Mouse (Mus musculus): ENCODE data around the gene Tbc1d22a. TPM values are rescaled to one million over a fixed set of nuclear protein-coding genes. Genes with fewer than 3 reads are reported as not detected.

The Tbc1d22a gene
- polyA plus RNA-seq, 1 experiment from 2014 or later = 8.1 TPM

DNA sequence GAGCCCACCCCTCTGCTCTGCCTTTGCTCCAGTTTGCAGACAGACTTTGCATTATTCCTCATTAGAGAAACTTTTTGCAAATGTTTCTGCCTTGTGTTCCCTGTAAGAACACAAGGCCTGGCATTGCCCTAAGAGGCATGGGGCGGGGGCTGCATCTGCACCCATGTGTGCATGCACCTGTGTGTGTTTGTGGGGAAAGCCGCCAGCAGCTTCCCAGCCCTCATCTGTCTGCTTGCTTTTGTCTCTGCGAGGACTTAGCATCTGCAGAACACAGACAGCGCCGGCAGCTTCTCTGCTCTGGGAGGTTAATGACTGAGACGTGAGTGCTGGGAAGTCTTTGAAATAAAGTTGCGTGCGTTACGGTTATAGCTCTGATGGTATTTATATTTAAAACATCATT lies 120.5 kb downstream of the Tbc1d22a start:
- H3K36me3 ChIP-seq (ENCODE audit: control insufficient read depth, insufficient read depth, low read length) = no peaks in the 10 kb centered on the region
- H3K27me3 ChIP-seq (ENCODE audit: control insufficient read depth, insufficient read depth, low read length) = no peaks in the 10 kb centered on the region
- H3K4me2 ChIP-seq = no peak overlapping the region
- H3K4me3 ChIP-seq (ENCODE audit: low read depth, low read length) = no peak overlapping the region
- no peaks in the 10 kb centered on the region for H3K4me1 ChIP-seq (ENCODE audit: control insufficient read depth, insufficient read depth, low read length)
- 86% methylated on average over 9 of the region's 9 CpGs for WGBS
- no peak overlapping the region for H3K9ac ChIP-seq (ENCODE audit: low read length)
- H3K9me3 ChIP-seq (ENCODE audit: control insufficient read depth, low read length) = no peaks in the 10 kb centered on the region
- H3K27ac ChIP-seq (ENCODE audit: low read depth, low read length) = no peak overlapping the region
- no peak for ATAC-seq (ENCODE audit: low FRiP score)
- no peak for DNase-seq (ENCODE audit: low spot score, missing footprints)

GRCm38 (mm10) chr15:86335781-86336180 lies 121.5 kb downstream of the Tbc1d22a start:
- H3K27ac ChIP-seq (ENCODE audit: low read depth, low read length) = no peak overlapping the region
- no peak overlapping the region for H3K4me3 ChIP-seq (ENCODE audit: low read depth, low read length)

DNA sequence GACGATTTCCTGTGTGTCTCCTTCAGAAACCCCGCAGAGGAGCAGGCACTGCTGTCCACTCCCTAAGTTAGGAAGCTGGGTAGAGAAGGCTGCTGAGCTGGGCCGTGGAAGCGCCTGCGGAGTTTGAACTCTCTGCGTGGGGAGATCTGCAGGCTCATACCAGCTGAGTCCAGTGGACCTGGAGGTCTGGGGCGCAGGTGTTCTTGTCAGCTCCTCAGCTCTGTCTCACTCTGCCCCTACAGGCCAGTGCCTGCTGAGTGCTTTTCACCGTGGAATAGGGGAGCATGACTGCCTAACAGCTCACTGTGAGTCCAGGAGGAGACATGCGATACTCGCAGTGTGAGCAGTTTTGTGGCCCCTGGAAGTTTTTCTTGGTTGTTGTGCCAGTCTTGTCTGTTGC lies 123.5 kb downstream of the Tbc1d22a start:
- H3K9me3 ChIP-seq (ENCODE audit: control insufficient read depth, low read length) = no peaks in the 10 kb centered on the region
- 74% methylated on average over 10 of the region's 10 CpGs for WGBS
- H3K27ac ChIP-seq (ENCODE audit: low read depth, low read length) = no peak overlapping the region
- no peak overlapping the region for H3K4me2 ChIP-seq
- H3K9ac ChIP-seq (ENCODE audit: low read length) = no peak overlapping the region
- H3K36me3 ChIP-seq (ENCODE audit: control insufficient read depth, insufficient read depth, low read length) = no peaks in the 10 kb centered on the region
- H3K27me3 ChIP-seq (ENCODE audit: control insufficient read depth, insufficient read depth, low read length) = no peaks in the 10 kb centered on the region
- no peak for DNase-seq (ENCODE audit: low spot score, missing footprints)
- H3K4me3 ChIP-seq (ENCODE audit: low read depth, low read length) = no peak overlapping the region
- no peaks in the 10 kb centered on the region for H3K4me1 ChIP-seq (ENCODE audit: control insufficient read depth, insufficient read depth, low read length)
- ATAC-seq (ENCODE audit: low FRiP score) = no peak

More at GRCm38 (mm10) chr15:86335781-86336180, 121.5 kb downstream of the Tbc1d22a start:
- Histone ChIP-seq H3K4me1 (ENCODE audit: control insufficient read depth, insufficient read depth, low read length) (no peaks in the 10 kb centered on the region), H3K9me3 (ENCODE audit: control insufficient read depth, low read length) (no peaks in the 10 kb centered on the region), H3K36me3 (ENCODE audit: control insufficient read depth, insufficient read depth, low read length) (no peaks in the 10 kb centered on the region), H3K27me3 (ENCODE audit: control insufficient read depth, insufficient read depth, low read length) (no peaks in the 10 kb centered on the region), H3K4me2 (no peak overlapping the region), H3K9ac (ENCODE audit: low read length) (no peak overlapping the region)
- 94% methylated on average over 1 of the region's 1 CpGs for WGBS
- ATAC-seq (ENCODE audit: low FRiP score) = no peak
- no peak for DNase-seq (ENCODE audit: low spot score, missing footprints)

DNA sequence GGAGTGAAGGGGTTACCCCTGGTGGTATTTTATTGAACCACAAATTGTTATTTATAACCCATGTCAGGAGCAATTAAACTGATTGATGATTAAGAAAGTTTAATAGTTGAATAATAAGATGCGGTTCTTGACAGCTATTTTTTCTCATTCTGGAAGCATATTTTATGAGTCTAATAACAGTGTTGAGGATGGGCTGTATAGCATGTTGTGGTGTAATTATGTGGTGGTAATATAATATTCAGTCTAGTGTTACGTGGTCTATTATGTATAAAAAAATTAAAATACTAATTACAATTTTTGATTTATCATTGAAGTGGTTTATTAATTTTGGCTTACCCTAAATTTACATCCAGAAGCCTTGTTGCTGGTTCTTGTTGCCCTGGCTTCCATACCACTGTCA lies 125.5 kb downstream of the Tbc1d22a start:
- H3K4me1 ChIP-seq (ENCODE audit: control insufficient read depth, insufficient read depth, low read length) = peaks cover 2% of the 10 kb centered on the region; the same call in 1 of the 2 replicates
- no peak overlapping the region for H3K27ac ChIP-seq (ENCODE audit: low read depth, low read length)
- no peaks in the 10 kb centered on the region for H3K36me3 ChIP-seq (ENCODE audit: control insufficient read depth, insufficient read depth, low read length)
- WGBS = 93% methylated on average over 2 of the region's 2 CpGs
- H3K4me2 ChIP-seq = no peak overlapping the region
- H3K4me3 ChIP-seq (ENCODE audit: low read depth, low read length) = no peak overlapping the region
- H3K9me3 ChIP-seq (ENCODE audit: control insufficient read depth, low read length) = no peaks in the 10 kb centered on the region
- H3K9ac ChIP-seq (ENCODE audit: low read length) = no peak overlapping the region
- no peak for DNase-seq (ENCODE audit: low spot score, missing footprints)
- H3K27me3 ChIP-seq (ENCODE audit: control insufficient read depth, insufficient read depth, low read length) = no peaks in the 10 kb centered on the region
- no peak for ATAC-seq (ENCODE audit: low FRiP score)

DNA sequence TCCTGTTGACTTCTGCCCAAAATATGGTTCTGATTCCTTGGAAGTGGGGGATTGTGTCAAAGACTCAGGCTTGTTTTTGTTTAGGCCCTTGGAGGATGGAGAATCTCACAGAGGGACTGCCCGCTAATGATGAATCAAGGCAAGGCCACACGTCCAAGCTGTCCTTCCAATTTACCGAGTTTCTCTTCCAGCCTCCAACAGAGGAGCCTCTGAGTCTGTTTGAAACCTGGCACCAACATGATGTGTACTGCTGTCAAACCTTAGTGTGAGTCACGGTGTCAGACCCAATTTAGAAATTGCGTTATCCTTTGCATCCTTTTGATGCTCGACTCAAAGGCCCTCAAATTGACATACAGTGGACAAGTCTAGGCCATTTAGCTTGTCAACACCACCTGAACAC lies 126.5 kb downstream of the Tbc1d22a start:
- H3K4me3 ChIP-seq (ENCODE audit: low read depth, low read length) = no peak overlapping the region
- ATAC-seq (ENCODE audit: low FRiP score) (no peak), DNase-seq (ENCODE audit: low spot score, missing footprints) (no peak)
- peaks cover 5% of the 10 kb centered on the region; the same call in 1 of the 2 replicates for H3K4me1 ChIP-seq (ENCODE audit: control insufficient read depth, insufficient read depth, low read length)
- H3K27ac ChIP-seq (ENCODE audit: low read depth, low read length) = no peak overlapping the region
- no peaks in the 10 kb centered on the region for H3K9me3 ChIP-seq (ENCODE audit: control insufficient read depth, low read length)
- H3K4me2 ChIP-seq = no peak overlapping the region
- 87% methylated on average over 6 of the region's 6 CpGs for WGBS
- no peaks in the 10 kb centered on the region for H3K36me3 ChIP-seq (ENCODE audit: control insufficient read depth, insufficient read depth, low read length)
- H3K27me3 ChIP-seq (ENCODE audit: control insufficient read depth, insufficient read depth, low read length) = no peaks in the 10 kb centered on the region
- no peak overlapping the region for H3K9ac ChIP-seq (ENCODE audit: low read length)

GRCm38 (mm10) chr15:86342637-86343375 lies 128.5 kb downstream of the Tbc1d22a start:
- WGBS = 86% methylated on average over 8 of the region's 8 CpGs
- H3K27ac ChIP-seq (ENCODE audit: low read depth, low read length) = no peak overlapping the region
- H3K4me1 ChIP-seq (ENCODE audit: control insufficient read depth, insufficient read depth, low read length) = peaks cover 7% of the 10 kb centered on the region
- DNase-seq (ENCODE audit: low spot score, missing footprints) (no peak), ATAC-seq (ENCODE audit: low FRiP score) (no peak)
- no peak overlapping the region for H3K4me2 ChIP-seq
- no peak overlapping the region for H3K4me3 ChIP-seq (ENCODE audit: low read depth, low read length)
- H3K27me3 ChIP-seq (ENCODE audit: control insufficient read depth, insufficient read depth, low read length) = no peaks in the 10 kb centered on the region
- no peak overlapping the region for H3K9ac ChIP-seq (ENCODE audit: low read length)
- H3K9me3 ChIP-seq (ENCODE audit: control insufficient read depth, low read length) = no peaks in the 10 kb centered on the region
- no peaks in the 10 kb centered on the region for H3K36me3 ChIP-seq (ENCODE audit: control insufficient read depth, insufficient read depth, low read length)

- H3K27me3 ChIP-seq (ENCODE audit: control insufficient read depth, insufficient read depth, low read length) = no peaks in the 10 kb centered on the region
- H3K4me1 ChIP-seq (ENCODE audit: control insufficient read depth, insufficient read depth, low read length) = peaks cover 7% of the 10 kb centered on the region
- 72% methylated on average over 8 of the region's 8 CpGs for WGBS
- H3K36me3 ChIP-seq (ENCODE audit: control insufficient read depth, insufficient read depth, low read length) = no peaks in the 10 kb centered on the region
- DNase-seq (ENCODE audit: low spot score, missing footprints) (no peak), ATAC-seq (ENCODE audit: low FRiP score) (0 out of 2 replicates have a peak, but pooled peaks have one; percentile 35)
- H3K9ac ChIP-seq (ENCODE audit: low read length) = no peak overlapping the region
- H3K9me3 ChIP-seq (ENCODE audit: control insufficient read depth, low read length) = no peaks in the 10 kb centered on the region
- H3K4me2 ChIP-seq = no peak overlapping the region
- H3K4me3 ChIP-seq (ENCODE audit: low read depth, low read length) = no peak overlapping the region
- no peak overlapping the region for H3K27ac ChIP-seq (ENCODE audit: low read depth, low read length)
Observed at GRCm38 (mm10) chr15:86344906-86345331, 130.7 kb downstream of the Tbc1d22a start.

GRCm38 (mm10) chr15:86345907-86346306 lies 131.6 kb downstream of the Tbc1d22a start:
- 78% methylated on average over 9 of the region's 9 CpGs for whole genome bisulfite sequencing
- Histone ChIP-seq H3K9me3 (ENCODE audit: control insufficient read depth, low read length) (no peaks in the 10 kb centered on the region), H3K4me2 (no peak overlapping the region), H3K27me3 (ENCODE audit: control insufficient read depth, insufficient read depth, low read length) (no peaks in the 10 kb centered on the region), H3K36me3 (ENCODE audit: control insufficient read depth, insufficient read depth, low read length) (no peaks in the 10 kb centered on the region), H3K27ac (ENCODE audit: low read depth, low read length) (no peak overlapping the region), H3K4me1 (ENCODE audit: control insufficient read depth, insufficient read depth, low read length) (peaks cover 7% of the 10 kb centered on the region), H3K4me3 (ENCODE audit: low read depth, low read length) (no peak overlapping the region), H3K9ac (ENCODE audit: low read length) (no peak overlapping the region)
- DNase-seq (ENCODE audit: low spot score, missing footprints) (no peak), ATAC-seq (ENCODE audit: low FRiP score) (no peak)

GRCm38 (mm10) chr15:86346606-86347005 lies 132.3 kb downstream of the Tbc1d22a start:
- no peak overlapping the region for H3K27ac ChIP-seq (ENCODE audit: low read depth, low read length)
- 84% methylated on average over 3 of the region's 3 CpGs for WGBS

More at GRCm38 (mm10) chr15:86346606-86347005, 132.3 kb downstream of the Tbc1d22a start:
- H3K27me3 ChIP-seq (ENCODE audit: control insufficient read depth, insufficient read depth, low read length) = no peaks in the 10 kb centered on the region
- H3K4me2 ChIP-seq = no peak overlapping the region
- no peaks in the 10 kb centered on the region for H3K9me3 ChIP-seq (ENCODE audit: control insufficient read depth, low read length)
- H3K9ac ChIP-seq (ENCODE audit: low read length) = no peak overlapping the region
- no peaks in the 10 kb centered on the region for H3K36me3 ChIP-seq (ENCODE audit: control insufficient read depth, insufficient read depth, low read length)
- no peak overlapping the region for H3K4me3 ChIP-seq (ENCODE audit: low read depth, low read length)
- H3K4me1 ChIP-seq (ENCODE audit: control insufficient read depth, insufficient read depth, low read length) = peaks cover 7% of the 10 kb centered on the region
- ATAC-seq (ENCODE audit: low FRiP score) (no peak), DNase-seq (ENCODE audit: low spot score, missing footprints) (no peak)

All from midbrain, embryonic 11.5 days (tissue).